Mouse (Mus musculus) erythroblast, embryonic 14.5 days (primary cell): ENCODE measurements around the gene Uap1.

ENCODE experiments used
- GATA1 ChIP-seq: IDR thresholded peaks from 2 replicates; pipeline ENCODE4 v1.6.1; 2012; ENCODE audit warnings: low read length, inconsistent platforms, mixed read lengths
- TAL1 ChIP-seq: IDR thresholded peaks from 3 replicates; pipeline ENCODE4 v1.6.1; 2012; ENCODE audit warnings: low read length, inconsistent platforms, mixed read lengths

GRCm38 (mm10) chr1:170161852-170162251, 12.9 kb downstream of the Uap1 start:
- TF ChIP-seq GATA1 (no peak), TAL1 (no peak)
